Mouse (Mus musculus) urinary bladder, postnatal 4 days (tissue): Measurements from ENCODE around the gene Lrg1.

ENCODE experiments used
- DNase-seq, 2 experiments: peaks; one replicate each; pipeline ENCODE4 v3.0.0; 2021 to 2022; ENCODE audit warnings: low spot score in 2 of 2

The Lrg1 gene

GRCm38 (mm10) chr17:56074097-56074826 is 47.5 kb downstream of the Lrg1 start:
- peak; percentile 84 to 92 for DNase-seq

GRCm38 (mm10) chr17:56072243-56072642 is 49.6 kb downstream of the Lrg1 start:
- DNase-seq, result no peak

- DNase-seq, result no peak
Observed at GRCm38 (mm10) chr17:56071126-56071525, 50.7 kb downstream of the Lrg1 start.
